Mouse (Mus musculus) monocyte, adult 2 months (primary cell): ENCODE measurements around the gene Cpne2.
A peak's percentile ranks its signal among the peaks of the same experiment; 100 is the strongest.

ENCODE experiments used
- DNase-seq, 2 experiments: peaks; one replicate each; pipeline ENCODE4 v3.0.0; 2022; ENCODE audit warnings: low spot score in 2 of 2, low read depth in 1 of 2

The Cpne2 gene

DNA sequence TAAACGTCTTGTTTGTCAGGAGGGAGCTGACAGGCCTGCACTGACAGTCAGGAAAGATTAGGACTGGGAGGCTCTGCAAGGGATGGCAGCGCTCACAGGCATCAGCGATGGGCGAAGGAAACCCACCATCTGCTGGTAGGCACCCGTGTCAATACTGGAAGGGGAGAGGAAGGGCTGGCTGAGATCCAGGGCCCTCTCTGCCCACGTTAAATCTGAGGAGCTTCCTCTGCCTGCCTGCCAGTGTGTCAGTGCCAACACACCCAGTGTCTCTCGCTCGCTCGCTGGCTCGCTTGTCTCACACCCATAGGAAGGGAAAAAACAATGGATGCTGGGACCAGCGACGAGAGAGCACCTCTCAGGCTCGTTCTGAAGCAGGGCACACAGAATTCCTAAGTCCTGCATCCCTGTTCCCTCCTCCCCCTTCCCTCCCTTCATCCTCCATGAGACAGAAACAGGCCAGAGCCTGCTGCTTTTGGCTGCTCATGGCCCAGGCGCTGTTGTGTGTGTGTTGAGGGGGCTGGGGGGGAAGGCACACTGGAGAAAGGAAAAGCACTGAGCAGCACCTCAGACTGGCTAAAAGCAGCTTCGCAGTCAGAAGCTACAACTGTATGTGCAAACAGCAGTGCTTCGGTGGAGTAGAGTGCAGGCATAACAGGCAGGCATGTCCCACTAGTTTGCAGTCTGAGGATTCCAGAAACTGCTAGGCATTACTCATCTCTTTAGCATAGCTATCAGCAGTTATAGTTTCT, 41.5 kb downstream of the Cpne2 start:
- no peak for DNase-seq

DNA sequence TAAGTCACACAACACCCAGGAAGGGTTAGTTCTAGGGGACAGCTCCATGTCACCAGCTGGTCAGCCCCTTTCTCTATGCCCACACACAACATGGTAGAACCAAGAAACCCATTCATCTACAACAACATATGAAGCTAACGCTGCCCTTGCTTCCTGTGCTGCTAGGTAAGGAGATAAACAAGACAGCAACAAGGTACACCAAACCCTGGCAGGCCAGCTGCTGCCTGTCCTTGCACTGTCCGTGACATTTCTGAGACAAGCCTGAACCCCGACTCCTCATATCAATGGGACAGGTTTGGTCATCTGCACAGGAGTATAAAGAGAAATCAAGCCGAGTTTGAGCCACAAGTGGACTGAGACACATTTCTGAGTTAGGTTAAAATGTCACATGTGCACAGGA, 42.4 kb downstream of the Cpne2 start:
- DNase-seq: no peak

DNA sequence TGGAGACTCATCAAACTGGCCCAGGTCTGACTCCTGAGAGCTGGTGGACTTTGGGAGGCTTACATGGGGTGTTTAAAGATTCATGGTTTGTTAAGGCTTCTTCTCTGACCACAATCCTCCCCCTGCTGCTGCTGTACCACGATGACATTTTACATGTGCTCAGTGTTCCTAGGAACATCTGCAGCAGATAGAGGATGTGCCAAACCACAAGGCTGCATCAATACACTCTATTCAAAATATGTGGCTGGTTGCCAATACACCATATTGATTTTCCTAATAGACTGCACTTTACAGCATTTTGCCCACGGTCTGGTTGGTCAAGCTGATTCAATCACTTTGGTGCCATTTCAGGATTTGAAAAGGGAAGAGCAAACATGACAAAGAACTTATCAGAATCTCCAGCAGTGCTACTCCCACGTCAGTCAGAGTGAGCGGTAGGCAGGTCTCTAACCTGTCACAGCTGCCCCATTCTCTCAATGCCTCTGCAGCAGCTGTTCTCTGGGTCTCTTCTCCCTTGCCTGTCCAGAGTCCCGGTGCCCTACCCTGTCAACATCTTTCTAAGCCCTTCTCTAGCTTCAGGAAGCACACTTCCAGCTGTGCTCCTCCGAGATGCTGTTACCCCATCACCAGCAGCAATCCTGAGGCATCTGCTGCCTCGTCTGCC, 49.2 kb downstream of the Cpne2 start:
- DNase-seq: no peak

DNA sequence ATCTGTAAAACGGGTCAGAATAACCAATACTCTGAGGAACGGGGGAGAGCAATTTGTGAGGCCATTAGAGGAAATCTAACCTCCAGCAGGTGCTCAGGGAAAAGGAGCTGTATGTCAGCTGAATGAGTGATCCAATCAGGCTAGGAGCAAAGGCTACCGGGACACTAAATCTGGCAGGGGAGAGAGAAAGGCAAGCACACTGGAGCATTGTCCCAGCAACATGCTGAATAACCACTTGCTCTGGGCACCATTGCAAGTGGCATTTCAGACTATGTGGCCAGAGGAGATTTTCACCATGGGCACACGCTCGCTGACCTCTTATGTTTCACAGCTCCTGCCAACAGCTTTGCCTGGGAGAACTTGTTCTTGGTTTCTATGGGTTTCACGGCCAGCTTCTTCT, 49.8 kb downstream of the Cpne2 start:
- DNase-seq: no peak

DNA sequence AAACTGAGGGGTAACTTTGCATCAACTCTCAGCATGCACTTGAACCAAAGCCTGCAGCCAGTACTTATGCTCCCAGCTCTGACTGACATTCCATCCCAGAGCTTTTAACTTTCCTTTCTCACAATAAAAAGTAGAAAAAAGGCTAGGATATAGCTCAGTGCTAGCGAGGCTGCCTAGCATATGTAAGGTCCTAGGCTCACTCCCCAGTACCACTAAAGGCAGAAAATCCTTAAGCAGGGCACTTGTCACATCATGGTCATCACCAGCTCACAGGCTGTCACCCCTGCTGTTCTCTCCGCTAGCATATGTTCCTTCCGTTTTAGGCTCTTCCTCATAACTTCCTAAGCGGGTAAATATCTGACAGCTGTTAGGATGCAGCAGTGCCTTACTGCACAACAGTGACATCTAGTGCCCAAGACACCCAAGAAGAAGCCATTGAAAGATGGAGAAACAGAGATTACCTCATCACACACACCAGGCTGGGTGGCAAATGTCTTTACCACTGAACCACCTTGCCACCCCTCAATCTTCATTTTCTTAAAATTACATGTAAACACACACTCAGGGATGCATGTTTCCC, 51.5 kb downstream of the Cpne2 start:
- DNase-seq: peak; percentile 17 to 18

DNA sequence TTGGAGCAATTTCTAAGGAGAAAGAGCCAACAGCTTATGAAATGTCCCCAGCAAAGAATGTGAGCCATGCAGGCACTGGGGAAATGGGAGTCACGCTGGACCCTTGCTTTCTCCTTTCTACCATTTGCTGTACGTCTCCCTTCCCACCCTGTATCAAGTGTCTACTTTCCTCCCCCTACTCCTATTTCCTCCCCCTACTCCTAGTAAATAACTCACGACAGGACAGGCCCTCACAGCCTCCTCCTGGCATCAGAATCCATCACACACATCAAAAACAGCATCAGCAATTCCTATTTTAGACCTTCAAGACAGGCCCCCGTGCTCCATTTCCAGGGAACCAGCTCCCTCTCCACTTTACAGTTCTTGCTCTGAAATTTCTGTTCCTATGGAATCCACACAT, 58.9 kb downstream of the Cpne2 start:
- DNase-seq: no peak

DNA sequence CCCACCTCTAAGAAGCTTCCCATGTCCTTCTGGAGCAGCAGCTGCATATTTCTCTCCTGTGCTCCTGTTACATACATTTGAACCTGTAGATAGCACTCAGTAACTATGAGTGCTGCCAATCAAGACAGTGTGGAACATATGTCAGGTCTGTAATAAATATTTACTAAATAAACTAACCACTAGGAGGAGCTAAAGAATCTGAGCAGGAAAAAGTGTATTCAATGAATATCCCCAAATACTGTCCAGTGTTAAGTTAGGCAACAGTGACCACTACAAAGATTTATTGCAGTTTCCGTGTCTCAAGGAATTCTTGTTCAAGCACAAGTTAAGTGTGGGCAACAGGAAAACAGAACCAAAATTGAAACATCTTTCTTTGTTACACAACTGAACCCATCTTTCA, 61.4 kb downstream of the Cpne2 start:
- DNase-seq: no peak

DNA sequence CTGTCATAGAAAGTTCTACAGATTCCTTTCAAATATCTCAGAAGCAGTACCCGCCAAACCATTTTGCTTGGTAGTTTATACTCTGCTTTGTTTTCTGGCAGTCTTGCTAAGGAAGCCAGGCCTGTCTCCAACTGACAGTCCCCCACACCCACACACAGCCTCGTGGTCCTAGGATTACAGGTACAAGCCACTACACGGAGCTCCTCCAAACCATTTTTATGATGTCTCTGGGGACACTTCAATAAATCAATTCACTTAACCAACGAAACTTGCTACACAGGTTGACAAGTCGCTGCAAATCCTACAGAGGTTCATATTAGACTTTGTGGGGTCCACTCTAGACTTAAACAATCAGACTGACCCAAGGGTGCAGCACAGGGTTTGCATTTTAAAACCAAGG, 67.7 kb downstream of the Cpne2 start:
- DNase-seq: no peak

DNA sequence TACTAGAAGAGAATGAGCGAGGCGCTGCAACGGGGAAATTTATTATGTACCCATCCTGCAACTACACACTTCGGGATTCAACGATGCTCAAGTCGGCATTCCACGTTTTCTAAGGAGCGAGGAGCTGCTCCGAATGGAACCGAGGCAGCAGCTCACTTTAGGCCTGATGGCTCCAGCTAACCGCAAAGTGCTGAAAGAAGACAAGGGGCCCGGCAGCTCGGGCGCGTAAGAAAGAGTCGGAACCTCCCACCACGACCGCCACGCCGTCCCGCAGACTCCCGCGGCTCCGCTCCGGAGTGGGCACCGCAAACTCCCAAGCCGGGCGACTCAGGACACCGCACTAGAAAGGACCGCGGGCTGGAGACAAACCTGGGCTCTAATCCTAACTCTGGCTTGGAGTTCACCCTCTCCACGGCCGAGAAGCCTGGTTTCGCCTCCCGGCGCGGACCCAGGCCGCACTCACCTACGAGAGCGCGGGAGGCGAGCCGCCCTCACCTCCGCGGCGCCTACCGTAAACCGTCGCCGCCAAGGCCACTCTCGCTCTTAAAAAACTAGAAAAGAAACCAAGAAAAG, 68.3 kb downstream of the Cpne2 start:
- DNase-seq: no peak

DNA sequence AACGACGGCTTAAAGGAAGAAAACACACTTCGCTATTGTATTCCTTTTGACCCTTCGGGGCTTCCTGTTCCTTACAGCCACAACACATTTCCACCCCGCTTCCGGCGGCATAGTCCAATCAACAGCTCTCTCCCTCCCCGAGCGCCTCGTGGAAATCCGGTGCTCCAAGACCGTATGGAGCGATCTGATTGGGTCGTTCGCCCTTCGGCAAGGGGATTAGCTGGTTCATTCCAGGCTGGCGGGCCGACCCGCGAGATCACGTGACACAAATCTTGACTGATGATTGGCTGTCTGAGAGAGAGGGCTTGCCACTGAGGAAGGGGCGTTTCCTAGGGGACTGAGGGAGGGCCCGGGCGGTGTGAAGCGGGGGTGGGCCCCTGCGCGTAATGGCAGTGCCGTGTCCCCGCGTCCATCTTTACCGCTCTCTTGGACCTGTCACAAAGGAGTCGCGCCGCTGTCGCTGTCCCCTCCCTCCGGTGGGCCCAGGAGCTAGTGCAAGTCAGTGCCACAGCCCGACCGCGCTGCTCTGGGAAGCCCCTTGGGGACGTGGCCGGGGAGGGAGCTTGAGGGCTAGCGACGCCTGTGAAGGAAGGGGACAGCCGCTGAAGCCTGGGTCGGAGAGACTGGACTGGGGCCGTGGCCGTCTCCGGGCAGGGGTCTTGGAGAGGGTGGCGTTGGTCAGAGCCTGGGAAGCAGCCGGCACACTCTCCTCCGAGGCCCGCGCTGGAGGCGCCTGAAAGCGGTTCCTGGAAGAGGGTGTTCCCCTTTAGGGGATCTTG, 69.0 kb downstream of the Cpne2 start, which contains the start of the genes Rspry1 and Fam192a:
TSS of gene Rspry1 (plus strand) at position 331 of the 779 bp plus-strand sequence.
TSS of gene Fam192a (minus strand) at position 391 of the 779 bp plus-strand sequence.
- DNase-seq: peak; percentile 99 to 100

DNA sequence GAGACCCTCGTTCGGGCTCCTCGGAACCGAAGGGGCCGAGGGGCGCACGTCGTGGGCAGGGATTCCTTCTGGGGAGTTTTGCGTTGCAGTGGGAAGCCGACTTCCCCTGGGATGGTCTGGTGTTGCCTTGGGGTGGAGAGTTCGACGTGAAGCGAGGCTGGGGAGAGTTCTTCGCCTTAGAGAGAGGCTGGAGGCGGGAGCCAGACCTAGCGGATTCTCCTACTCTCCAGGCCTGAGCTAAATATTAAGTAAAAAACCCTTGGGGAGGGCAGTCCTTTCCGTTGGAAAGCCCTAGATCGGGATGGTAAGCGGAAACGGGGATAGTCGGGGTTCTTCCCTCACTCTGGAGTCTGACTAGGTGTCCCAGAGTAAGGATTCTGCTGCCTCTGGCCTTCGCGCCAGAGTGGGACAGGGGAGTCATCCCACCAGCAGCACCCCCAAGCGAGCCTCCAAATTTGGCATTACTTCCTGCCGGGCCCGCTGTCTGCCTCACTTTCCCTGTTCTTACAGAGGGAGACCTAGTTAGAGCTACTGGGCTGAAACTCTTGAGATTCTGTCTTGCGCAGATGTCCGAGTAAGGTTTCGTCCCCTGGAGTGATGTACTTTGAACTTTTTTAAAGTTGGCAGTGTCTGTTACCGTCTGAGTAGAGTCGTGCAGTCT, 69.8 kb downstream of the Cpne2 start:
- no peak for DNase-seq

DNA sequence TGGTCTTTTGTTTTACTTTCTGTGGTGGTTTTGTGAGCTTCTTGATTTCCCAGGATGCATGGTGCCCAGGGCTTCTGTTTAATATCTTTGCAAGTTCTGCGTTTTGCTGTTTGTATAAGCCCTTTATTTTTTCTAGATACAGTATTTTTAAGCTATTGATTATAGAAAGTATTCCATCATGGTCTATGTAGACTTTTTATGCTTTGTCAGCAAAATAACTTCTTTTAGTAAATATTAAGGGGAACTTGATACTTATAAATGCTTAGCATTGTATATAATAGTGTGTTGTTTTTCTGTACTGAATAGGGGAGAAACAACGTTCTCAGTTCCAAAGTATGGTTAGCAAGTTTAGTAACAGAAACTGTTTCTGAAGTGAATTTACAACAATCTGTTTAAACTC, 71.2 kb downstream of the Cpne2 start:
- DNase-seq: no peak

DNA sequence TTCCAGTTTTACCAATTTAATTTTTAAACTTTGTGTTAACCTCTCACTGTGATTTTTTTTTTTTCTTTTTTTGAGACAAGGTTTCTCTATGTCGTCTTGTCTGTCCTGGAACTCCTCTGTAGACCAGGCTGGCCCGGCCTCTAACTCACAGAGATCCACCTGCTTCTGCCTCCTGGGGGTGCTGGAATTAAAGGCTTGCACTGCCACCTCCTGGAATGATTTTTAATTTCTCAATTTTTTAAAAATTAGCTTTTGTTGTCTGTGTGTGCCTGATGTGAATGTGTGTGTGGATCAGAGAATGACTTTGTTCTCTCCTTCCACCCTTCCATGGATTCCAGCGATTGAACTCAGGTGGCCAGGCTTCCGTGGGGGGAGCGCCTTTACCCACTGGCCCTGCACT, 74.3 kb downstream of the Cpne2 start:
- no peak for DNase-seq
